Mouse (Mus musculus): ENCODE results near the gene Cxcl16.

DNA sequence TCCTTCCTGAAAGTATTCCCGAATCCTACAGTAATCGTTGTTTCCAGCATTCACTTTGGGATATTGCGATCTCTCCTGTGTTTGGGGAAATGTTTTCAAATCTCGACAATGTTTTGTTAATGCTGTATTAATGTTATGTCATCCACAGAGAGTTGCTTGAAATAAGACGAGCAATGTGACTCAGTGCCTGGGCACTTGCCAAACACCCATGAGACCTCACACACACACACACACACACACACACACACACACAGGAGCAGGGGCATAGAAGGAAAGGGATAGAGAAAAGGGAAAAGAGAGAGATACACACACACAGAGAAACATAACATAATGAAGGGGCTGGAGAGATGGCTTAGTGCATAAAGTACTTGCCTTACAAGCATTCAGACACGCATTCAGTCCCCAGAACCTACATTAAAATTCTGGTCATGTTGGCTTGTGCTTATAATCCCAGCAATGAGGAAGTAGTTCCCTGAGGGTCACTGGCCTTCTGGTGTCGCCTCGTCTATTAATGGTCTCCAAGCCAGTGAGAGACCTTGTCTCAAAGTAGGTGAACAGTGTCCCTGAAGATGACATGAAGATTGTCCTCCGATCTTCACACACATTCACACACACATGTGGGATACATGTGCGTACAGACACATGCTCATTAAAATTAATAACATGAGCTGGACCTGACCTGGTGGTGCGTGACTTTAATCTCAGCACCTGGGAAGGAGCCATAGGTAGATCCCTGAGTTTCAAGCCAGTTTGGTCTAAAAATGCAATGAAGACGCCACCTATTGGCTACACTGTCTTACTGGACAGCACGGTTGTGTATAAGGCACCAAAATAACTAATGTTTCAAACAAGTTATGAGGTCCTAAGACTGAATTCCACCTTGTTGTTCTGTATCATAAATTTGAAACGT is 40.0 kb upstream of the Cxcl16 start:
- TF ChIP-seq POLR2AphosphoS5 (IDR thresholded peaks at IDR 0.05; ENCODE audit: borderline replicate concordance, low read depth, low read length): no peak
- TF ChIP-seq KAT2A (conservative IDR thresholded peaks at IDR 0.05; ENCODE audit: low read depth, low read length): no peak
- TF ChIP-seq CTCF (IDR thresholded peaks at IDR 0.05 in 2 of 3, conservative IDR thresholded peaks at IDR 0.05 in 1 of 3; ENCODE audit: control insufficient read depth in 1 of 3, insufficient read depth in 1 of 3, low read depth in 2 of 3, low read length in 3 of 3, poor library complexity in 1 of 3, severe bottlenecking in 1 of 3): peak in 1 of 3 experiments; percentile 39; a peak in 2 of 6 replicates
- no peak for TF ChIP-seq POLR2A (IDR thresholded peaks at IDR 0.05; ENCODE audit: control insufficient read depth in 1 of 2, insufficient read depth in 1 of 2, low read depth in 1 of 2, low read length in 2 of 2, poor library complexity in 1 of 2)
- TF ChIP-seq ZNF384 (IDR thresholded peaks at IDR 0.05; ENCODE audit: low read depth, low read length): no peak
- no peak for TF ChIP-seq GATA1 (IDR thresholded peaks at IDR 0.05; ENCODE audit: low read depth, low read length)
- TF ChIP-seq SMC3 (IDR thresholded peaks at IDR 0.05; ENCODE audit: low read depth, low read length): peak; percentile 50
- no peak for TF ChIP-seq NELFE (IDR thresholded peaks at IDR 0.05; ENCODE audit: low read depth, low read length)
- no peak for TF ChIP-seq EP300 (IDR thresholded peaks at IDR 0.05; ENCODE audit: low read depth in 1 of 2, low read length in 2 of 2)
